Mouse (Mus musculus): ENCODE data around the gene Spint5.

- TF ChIP-seq POLR2A (IDR thresholded peaks at IDR 0.05; ENCODE audit: borderline replicate concordance, low read depth, low read length) (no peak), CTCF (IDR thresholded peaks at IDR 0.05; ENCODE audit: low read depth, low read length) (no peak)
Measured at GRCm38 (mm10) chr2:164698201-164698600, 16.9 kb upstream of the Spint5 start, which contains the start of gene Spint4.
